Mouse (Mus musculus) layer of hippocampus, adult 2 months (tissue): ENCODE results near the gene Npb. TPM values are rescaled to one million over a fixed set of nuclear protein-coding genes. Genes with fewer than 3 reads are reported as not detected.
"Not testable (repeated sequence)": the region's sequence is repeated elsewhere in the genome, so short reads cannot be mapped to it uniquely, and the experiment has no call there.

Source experiments
- DNase-seq, 2 experiments: peaks; one replicate each; pipeline ENCODE4 v3.0.0; 2022; ENCODE audit warnings: low spot score in 2 of 2
- H3K27ac ChIP-seq: fragments of 200-600 bp; 2 replicates; pipeline ENCODE4 v1.8.1; 2022
- H3K4me3 ChIP-seq: fragments of 200-600 bp; 2 replicates; pipeline ENCODE4 v1.8.1; 2022; ENCODE audit warnings: mild to moderate bottlenecking
- CTCF ChIP-seq: fragments of 200-600 bp; conservative IDR thresholded peaks from 2 replicates; pipeline ENCODE4 v1.8.1; 2022; ENCODE audit warnings: antibody characterized with exemption, mild to moderate bottlenecking, moderate library complexity
- total RNA-seq, 2 experiments: library from RNA; stranded (reverse); gene quantifications; 2 replicates each; pipeline ENCODE4 v1.2.3; 2021

Npb gene
- total RNA-seq, 2 experiments from 2014 or later = 1.3 to 1.7 TPM

GRCm38 (mm10) chr11:120582268-120582981 is 25.9 kb upstream of the Npb start:
- peak; percentile 76 for TF ChIP-seq CTCF
- no peak for DNase-seq
- peak overlapping the region; percentile 76 for H3K4me3 ChIP-seq
- H3K27ac ChIP-seq = peak overlapping the region; percentile 97

GRCm38 (mm10) chr11:120582982-120583293 is 25.3 kb upstream of the Npb start:
- H3K4me3 ChIP-seq, DNase-seq, H3K27ac ChIP-seq: not testable (repeated sequence)

GRCm38 (mm10) chr11:120583937-120584336 is 24.3 kb upstream of the Npb start:
- no peak for DNase-seq
- no peak for TF ChIP-seq CTCF
- Histone ChIP-seq H3K27ac (no peak overlapping the region), H3K4me3 (no peak overlapping the region)

GRCm38 (mm10) chr11:120588531-120588930 is 19.7 kb upstream of the Npb start:
- TF ChIP-seq CTCF = no peak
- DNase-seq = no peak
- Histone ChIP-seq H3K4me3 (no peak overlapping the region), H3K27ac (no peak overlapping the region)

GRCm38 (mm10) chr11:120597240-120598235 is 10.7 kb upstream of the Npb start:
- no peak for TF ChIP-seq CTCF
- Histone ChIP-seq H3K4me3 (peak overlapping the region; percentile 78), H3K27ac (peak overlapping the region; percentile 88)
- no peak for DNase-seq

- TF ChIP-seq CTCF = peak; percentile 28; the same call in 1 of the 2 replicates
- peak within 1 kb of the TSS; percentile 88 for H3K27ac ChIP-seq
Measured at GRCm38 (mm10) chr11:120598283-120598989, 9.8 kb upstream of the Npb start, which contains the start of the genes Alyref and Anapc11. Gene Alyref (minus strand): TSS chr11:120598365. Gene Anapc11 (plus strand): TSS chr11:120598421.

GRCm38 (mm10) chr11:120598990-120599549 is 9.2 kb upstream of the Npb start:
- no peak for TF ChIP-seq CTCF
- peak overlapping the region; percentile 78 for H3K4me3 ChIP-seq
- no peak for DNase-seq
- peak overlapping the region; percentile 88; the same call in 1 of the 2 replicates for H3K27ac ChIP-seq

More at GRCm38 (mm10) chr11:120598283-120598989, 9.8 kb upstream of the Npb start, which contains the start of the genes Alyref and Anapc11:
- peak; percentile 90 to 93 for DNase-seq
- H3K4me3 ChIP-seq = peak within 1 kb of the TSS; percentile 78

GRCm38 (mm10) chr11:120600716-120601115 is 7.6 kb upstream of the Npb start:
- TF ChIP-seq CTCF = no peak
- DNase-seq = no peak
- Histone ChIP-seq H3K4me3 (no peak overlapping the region), H3K27ac (no peak overlapping the region)

GRCm38 (mm10) chr11:120603545-120603944 is 4.7 kb upstream of the Npb start:
- no peak for TF ChIP-seq CTCF
- no peak overlapping the region for H3K4me3 ChIP-seq
- DNase-seq = no peak
- H3K27ac ChIP-seq = no peak overlapping the region

- no peak for DNase-seq
- peak overlapping the region; percentile 10; the same call in 1 of the 2 replicates for H3K27ac ChIP-seq
- H3K4me3 ChIP-seq = no peak overlapping the region
- no peak for TF ChIP-seq CTCF
Measured at GRCm38 (mm10) chr11:120605667-120606066, 2.6 kb upstream of the Npb start.

- no peak overlapping the region for H3K27ac ChIP-seq
- DNase-seq = no peak
- TF ChIP-seq CTCF = no peak
- H3K4me3 ChIP-seq = no peak overlapping the region
Measured at GRCm38 (mm10) chr11:120606764-120607163, 1.5 kb upstream of the Npb start.

- Histone ChIP-seq H3K4me3 (no peak overlapping the region), H3K27ac (no peak overlapping the region)
- no peak for DNase-seq
- no peak for TF ChIP-seq CTCF
Measured at GRCm38 (mm10) chr11:120609250-120609649, 973 bp downstream of the Npb start.
